Mouse (Mus musculus) liver, embryonic 11.5 days (tissue): ENCODE results near the gene Ppm1m. TPM values are rescaled to one million over a fixed set of nuclear protein-coding genes. Genes with fewer than 3 reads are reported as not detected.
A peak's percentile ranks its signal among the peaks of the same experiment; 100 is the strongest.

Source experiments
- ATAC-seq: fragments of 200-750 bp; cut with Nextera tagmentation; replicated peaks from 2 replicates; pipeline ENCODE4 v1.8.0; 2017; ENCODE audit warnings: moderate number of reproducible peaks, mild to moderate bottlenecking, moderate TSS enrichment, moderate library complexity; ENCODE audit not compliant: low FRiP score
- DNase-seq: peaks from one replicate; pipeline ENCODE4 v3.0.0-alpha.2; 2017; ENCODE audit warnings: low spot score
- H3K27ac ChIP-seq: fragments of 300-500 bp; sonication (generic); 2 replicates; pipeline ENCODE4 v1.5.1; 2014; ENCODE audit warnings: mild to moderate bottlenecking, low read depth, low read length, control low read depth
- H3K27me3 ChIP-seq: fragments of 300-500 bp; sonication (generic); replicated peaks from 2 replicates; pipeline ENCODE4 v1.6.1; 2014; ENCODE audit warnings: low read length, mixed read lengths; ENCODE audit not compliant: control insufficient read depth, insufficient read depth
- H3K36me3 ChIP-seq: fragments of 300-500 bp; sonication (generic); 2 replicates; pipeline ENCODE4 v1.6.1; 2014; ENCODE audit warnings: mild to moderate bottlenecking, low read length, moderate library complexity, mixed read lengths; ENCODE audit not compliant: control insufficient read depth, insufficient read depth
- H3K4me1 ChIP-seq: fragments of 300-500 bp; sonication (generic); replicated peaks from 2 replicates; pipeline ENCODE4 v1.6.1; 2014; ENCODE audit warnings: low read length, mixed read lengths; ENCODE audit not compliant: control insufficient read depth, insufficient read depth
- H3K4me2 ChIP-seq: fragments of 300-500 bp; sonication (generic); 2 replicates; pipeline ENCODE4 v1.6.1; 2014; ENCODE audit warnings: mild to moderate bottlenecking, control low read depth, moderate library complexity
- H3K4me3 ChIP-seq: fragments of 300-500 bp; sonication (generic); 2 replicates; pipeline ENCODE4 v1.5.1; 2014; ENCODE audit warnings: low read depth, low read length, control low read depth
- H3K9ac ChIP-seq: fragments of 300-500 bp; sonication (generic); 2 replicates; pipeline ENCODE4 v1.6.1; 2014; ENCODE audit warnings: low read depth, low read length, control low read depth
- H3K9me3 ChIP-seq: fragments of 300-500 bp; sonication (generic); 2 replicates; pipeline ENCODE4 v1.6.1; 2016; ENCODE audit warnings: low read length, inconsistent platforms, mixed read lengths; ENCODE audit not compliant: control insufficient read depth
- WGBS: fragments of 180-500 bp; shearing (Covaris S2); extraction: QIAGEN DNeasy Blood & Tissue Kit; methylation state at CpG from one replicate; pipeline ENCODE4 v1.1.7; 2014; 5-methylcytosine and 5-hydroxymethylcytosine counted together
- polyA plus RNA-seq: library from polyadenylated mRNA; unstranded; fragments of >200 nt; fragmentation: Nextera tagmentation; extraction: Ambion mirVana; gene quantifications from 2 replicates; pipeline ENCODE4 v1.2.1, GENCODE M21; 2014

The Ppm1m gene
- polyA plus RNA-seq, 1 experiment from 2014 or later: 25.3 TPM

- Histone ChIP-seq H3K4me1 (peaks cover 21% of the 10 kb centered on the region), H3K27me3 (peaks cover 35% of the 10 kb centered on the region), H3K4me2 (peak overlapping the region; percentile 68), H3K9me3 (no peaks in the 10 kb centered on the region), H3K9ac (no peak overlapping the region), H3K36me3 (no peaks in the 10 kb centered on the region), H3K4me3 (peak overlapping the region; percentile 37), H3K27ac (no peak overlapping the region)
- 54% methylated on average over 24 of the region's 24 CpGs for WGBS
- no peak for ATAC-seq
- no peak for DNase-seq
These were observed 26.1 kb upstream of the Ppm1m start for GRCm38 (mm10) chr9:106225469-106226150.

GRCm38 (mm10) chr9:106222994-106223393 lies 23.4 kb upstream of the Ppm1m start:
- Histone ChIP-seq H3K9me3 (no peaks in the 10 kb centered on the region), H3K4me1 (peaks cover 16% of the 10 kb centered on the region), H3K4me3 (no peak overlapping the region), H3K27me3 (peaks cover 35% of the 10 kb centered on the region), H3K9ac (no peak overlapping the region), H3K4me2 (no peak overlapping the region), H3K27ac (no peak overlapping the region), H3K36me3 (no peaks in the 10 kb centered on the region)
- ATAC-seq (no peak), DNase-seq (no peak)
- WGBS: 64% methylated on average over 4 of the region's 4 CpGs

- Histone ChIP-seq H3K27ac (no peak within 1 kb of the TSS), H3K36me3 (no peaks in the 10 kb centered on the region), H3K27me3 (peaks cover 34% of the 10 kb centered on the region), H3K9ac (no peak within 1 kb of the TSS), H3K4me2 (no peak within 1 kb of the TSS), H3K4me3 (no peak within 1 kb of the TSS), H3K9me3 (no peaks in the 10 kb centered on the region), H3K4me1 (peaks cover 11% of the 10 kb centered on the region)
- 39% methylated on average over 4 of the region's 4 CpGs for WGBS
- ATAC-seq: no peak
- DNase-seq: no peak
These were observed 22.8 kb upstream of the Ppm1m start, which contains the start of gene Tlr9 for GRCm38 (mm10) chr9:106222261-106222851. TSS of gene Tlr9 (plus strand) at chr9:106222598.

GRCm38 (mm10) chr9:106220894-106221523 lies 21.5 kb upstream of the Ppm1m start:
- Histone ChIP-seq H3K27me3 (peaks cover 23% of the 10 kb centered on the region), H3K36me3 (no peaks in the 10 kb centered on the region), H3K9ac (no peak overlapping the region), H3K4me3 (no peak overlapping the region), H3K4me1 (peaks cover 4% of the 10 kb centered on the region), H3K27ac (no peak overlapping the region), H3K9me3 (no peaks in the 10 kb centered on the region), H3K4me2 (no peak overlapping the region)
- DNase-seq (no peak), ATAC-seq (no peak)
- 67% methylated on average over 8 of the region's 8 CpGs for WGBS

- Histone ChIP-seq H3K4me1 (no peaks in the 10 kb centered on the region), H3K9ac (no peak overlapping the region), H3K36me3 (peaks cover 12% of the 10 kb centered on the region; the same call in 1 of the 2 replicates), H3K4me3 (no peak overlapping the region), H3K27me3 (no peaks in the 10 kb centered on the region), H3K27ac (no peak overlapping the region), H3K9me3 (no peaks in the 10 kb centered on the region), H3K4me2 (no peak overlapping the region)
- 86% methylated on average over 7 of the region's 7 CpGs for WGBS
- no peak for ATAC-seq
- no peak for DNase-seq
These were observed 17.4 kb upstream of the Ppm1m start for GRCm38 (mm10) chr9:106216971-106217370.

GRCm38 (mm10) chr9:106215341-106216125 lies 16.0 kb upstream of the Ppm1m start:
- Histone ChIP-seq H3K4me2 (no peak overlapping the region), H3K27ac (no peak overlapping the region), H3K27me3 (no peaks in the 10 kb centered on the region), H3K4me1 (0 out of 2 replicates have a peak, but pooled peaks cover 5% of the 10 kb centered on the region), H3K36me3 (peaks cover 12% of the 10 kb centered on the region; the same call in 1 of the 2 replicates), H3K4me3 (no peak overlapping the region), H3K9me3 (no peaks in the 10 kb centered on the region), H3K9ac (no peak overlapping the region)
- no peak for DNase-seq
- 76% methylated on average over 6 of the region's 6 CpGs for WGBS
- no peak for ATAC-seq

- Histone ChIP-seq H3K27ac (no peak overlapping the region), H3K4me2 (no peak overlapping the region), H3K9ac (no peak overlapping the region), H3K4me3 (no peak overlapping the region), H3K36me3 (peaks cover 15% of the 10 kb centered on the region; the same call in 1 of the 2 replicates), H3K27me3 (no peaks in the 10 kb centered on the region), H3K9me3 (no peaks in the 10 kb centered on the region), H3K4me1 (0 out of 2 replicates have a peak, but pooled peaks cover 5% of the 10 kb centered on the region)
- WGBS: 80% methylated on average over 12 of the region's 12 CpGs
- DNase-seq: no peak
- ATAC-seq: no peak
These were observed 13.0 kb upstream of the Ppm1m start for GRCm38 (mm10) chr9:106212594-106212981.
